Mouse (Mus musculus): ENCODE measurements around the gene Gtf2i. TPM values are rescaled to one million over a fixed set of nuclear protein-coding genes. Genes with fewer than 3 reads are reported as not detected.
"Not testable (repeated sequence)": the region's sequence is repeated elsewhere in the genome, so short reads cannot be mapped to it uniquely, and the experiment has no call there.

Gtf2i gene
- polyA plus RNA-seq, 1 experiment from 2014 or later, result 239 TPM

- Histone ChIP-seq H3K4me3 (ENCODE audit: low read depth, low read length) (no peak overlapping the region), H3K9ac (ENCODE audit: low read length) (no peak overlapping the region), H3K27ac (ENCODE audit: low read depth, low read length) (no peak overlapping the region), H3K4me2 (ENCODE audit: low read depth, low read length, severe bottlenecking) (no peak overlapping the region), H3K9me3 (ENCODE audit: control insufficient read depth, low read length) (no peaks in the 10 kb centered on the region), H3K27me3 (ENCODE audit: control insufficient read depth, insufficient read depth, low read length) (no peaks in the 10 kb centered on the region), H3K4me1 (replicated peaks; ENCODE audit: control insufficient read depth, insufficient read depth, low read length) (0 out of 2 replicates have a peak, but pooled peaks cover 3% of the 10 kb centered on the region), H3K36me3 (ENCODE audit: control insufficient read depth, insufficient read depth, low read length) (no peaks in the 10 kb centered on the region)
- DNase-seq (ENCODE audit: low spot score) (no peak), ATAC-seq (replicated peaks; ENCODE audit: low FRiP score) (no peak)
- WGBS, result 89% methylated on average over 8 of the region's 8 CpGs
Observed at GRCm38 (mm10) chr5:134344076-134344475, 29.5 kb upstream of the Gtf2i start.

DNA sequence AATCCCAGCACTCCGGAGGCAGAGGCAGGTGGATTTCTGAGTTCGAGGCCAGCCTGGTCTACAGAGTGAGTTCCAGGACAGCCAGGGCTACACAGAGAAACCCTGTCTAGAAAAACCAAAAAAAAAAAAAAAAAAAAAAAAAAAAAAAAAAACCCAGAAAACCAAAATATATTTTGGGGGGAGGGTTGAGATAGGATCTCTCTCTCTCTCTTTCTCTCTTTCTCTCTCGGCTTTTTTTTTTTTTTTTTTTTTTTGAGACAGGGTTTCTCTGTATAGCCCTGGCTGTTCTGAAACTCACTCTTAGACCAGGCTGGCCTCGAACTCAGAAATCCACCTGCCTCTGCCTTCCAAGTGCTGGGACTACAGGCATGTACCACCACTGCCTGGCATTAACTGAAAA lies 29.0 kb upstream of the Gtf2i start:
- WGBS, result 93% methylated on average over 3 of the region's 4 CpGs
- not testable (repeated sequence) for H3K4me2 ChIP-seq (ENCODE audit: low read depth, low read length, severe bottlenecking); H3K9me3 ChIP-seq (ENCODE audit: control insufficient read depth, low read length); H3K9ac ChIP-seq (ENCODE audit: low read length); DNase-seq (ENCODE audit: low spot score); H3K27ac ChIP-seq (ENCODE audit: low read depth, low read length); H3K27me3 ChIP-seq (ENCODE audit: control insufficient read depth, insufficient read depth, low read length); H3K4me1 ChIP-seq (replicated peaks; ENCODE audit: control insufficient read depth, insufficient read depth, low read length); H3K4me3 ChIP-seq (ENCODE audit: low read depth, low read length); H3K36me3 ChIP-seq (ENCODE audit: control insufficient read depth, insufficient read depth, low read length); ATAC-seq (replicated peaks; ENCODE audit: low FRiP score)

DNA sequence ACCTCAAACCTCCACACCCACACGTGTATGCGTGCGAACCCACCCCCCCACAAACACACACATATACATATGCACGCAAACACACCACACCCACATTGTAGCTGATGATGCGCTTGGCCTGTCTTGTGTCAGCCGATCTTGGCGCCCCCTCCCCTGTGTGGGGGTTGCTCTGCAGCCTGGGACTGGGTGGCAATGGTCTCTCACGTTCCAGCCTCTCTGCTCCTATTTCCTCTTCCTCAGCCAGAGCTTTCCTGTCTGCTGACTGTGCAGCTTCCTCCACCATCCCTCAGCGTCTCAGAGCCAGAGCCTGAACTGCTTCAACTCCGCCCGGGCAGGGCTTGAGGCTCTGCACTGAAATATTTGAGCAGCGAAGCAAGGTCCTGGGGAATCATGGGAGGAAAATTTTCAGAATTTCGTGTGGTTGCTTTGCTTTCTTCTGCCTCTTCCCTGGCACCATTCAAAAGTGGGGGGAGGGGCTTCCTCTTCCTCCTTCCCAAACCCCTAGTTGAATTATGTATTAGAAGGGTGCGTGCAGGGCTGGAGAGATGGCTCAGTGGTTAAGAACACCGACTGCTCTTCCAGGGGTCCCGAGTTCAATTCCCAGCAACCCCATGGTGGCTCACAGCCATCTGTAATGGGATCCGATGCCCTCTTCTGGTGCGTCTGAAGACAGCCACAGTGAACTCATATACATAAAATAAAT lies 28.1 kb upstream of the Gtf2i start:
- H3K27me3 ChIP-seq (ENCODE audit: control insufficient read depth, insufficient read depth, low read length), result no peaks in the 10 kb centered on the region
- DNase-seq (ENCODE audit: low spot score) (no peak), ATAC-seq (replicated peaks; ENCODE audit: low FRiP score) (no peak)
- no peak overlapping the region for H3K4me2 ChIP-seq (ENCODE audit: low read depth, low read length, severe bottlenecking)
- H3K9ac ChIP-seq (ENCODE audit: low read length), result no peak overlapping the region
- 88% methylated on average over 18 of the region's 18 CpGs for WGBS
- 0 out of 2 replicates have a peak, but pooled peaks cover 3% of the 10 kb centered on the region for H3K4me1 ChIP-seq (replicated peaks; ENCODE audit: control insufficient read depth, insufficient read depth, low read length)
- no peaks in the 10 kb centered on the region for H3K36me3 ChIP-seq (ENCODE audit: control insufficient read depth, insufficient read depth, low read length)
- H3K9me3 ChIP-seq (ENCODE audit: control insufficient read depth, low read length), result no peaks in the 10 kb centered on the region
- H3K27ac ChIP-seq (ENCODE audit: low read depth, low read length), result no peak overlapping the region
- H3K4me3 ChIP-seq (ENCODE audit: low read depth, low read length), result no peak overlapping the region

- Histone ChIP-seq H3K9me3 (ENCODE audit: control insufficient read depth, low read length) (no peaks in the 10 kb centered on the region), H3K27me3 (ENCODE audit: control insufficient read depth, insufficient read depth, low read length) (no peaks in the 10 kb centered on the region), H3K4me2 (ENCODE audit: low read depth, low read length, severe bottlenecking) (no peak overlapping the region), H3K27ac (ENCODE audit: low read depth, low read length) (no peak overlapping the region), H3K4me1 (replicated peaks; ENCODE audit: control insufficient read depth, insufficient read depth, low read length) (0 out of 2 replicates have a peak, but pooled peaks cover 3% of the 10 kb centered on the region), H3K4me3 (ENCODE audit: low read depth, low read length) (no peak overlapping the region), H3K9ac (ENCODE audit: low read length) (no peak overlapping the region), H3K36me3 (ENCODE audit: control insufficient read depth, insufficient read depth, low read length) (no peaks in the 10 kb centered on the region)
- DNase-seq (ENCODE audit: low spot score), result no peak
- 91% methylated on average over 5 of the region's 5 CpGs for WGBS
- no peak for ATAC-seq (replicated peaks; ENCODE audit: low FRiP score)
Observed at GRCm38 (mm10) chr5:134341721-134342120, 27.2 kb upstream of the Gtf2i start.

DNA sequence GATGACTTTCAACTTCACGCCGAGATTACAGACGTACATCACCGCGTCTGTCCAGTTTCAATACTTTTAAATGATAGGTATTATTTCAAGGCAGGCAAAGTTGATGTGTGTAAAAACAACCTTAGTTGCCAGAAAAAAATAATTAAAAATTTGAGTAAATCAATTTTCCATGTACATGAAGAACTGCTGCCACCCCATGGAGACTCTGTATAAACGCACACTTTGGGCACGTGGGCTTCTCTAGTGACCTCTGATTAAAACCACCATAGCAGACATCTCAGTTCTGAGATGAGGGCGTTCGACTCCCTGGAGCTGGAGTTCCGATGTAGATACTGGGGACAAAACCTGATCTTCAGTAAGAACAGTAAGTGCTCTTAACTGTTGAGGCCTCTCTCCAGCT lies 26.8 kb upstream of the Gtf2i start:
- WGBS, result 75% methylated on average over 10 of the region's 10 CpGs
- Histone ChIP-seq H3K9me3 (ENCODE audit: control insufficient read depth, low read length) (no peaks in the 10 kb centered on the region), H3K4me3 (ENCODE audit: low read depth, low read length) (no peak overlapping the region), H3K36me3 (ENCODE audit: control insufficient read depth, insufficient read depth, low read length) (no peaks in the 10 kb centered on the region), H3K4me1 (replicated peaks; ENCODE audit: control insufficient read depth, insufficient read depth, low read length) (0 out of 2 replicates have a peak, but pooled peaks cover 3% of the 10 kb centered on the region), H3K9ac (ENCODE audit: low read length) (no peak overlapping the region), H3K27me3 (ENCODE audit: control insufficient read depth, insufficient read depth, low read length) (no peaks in the 10 kb centered on the region), H3K4me2 (ENCODE audit: low read depth, low read length, severe bottlenecking) (no peak overlapping the region), H3K27ac (ENCODE audit: low read depth, low read length) (no peak overlapping the region)
- ATAC-seq (replicated peaks; ENCODE audit: low FRiP score) (no peak), DNase-seq (ENCODE audit: low spot score) (no peak)

DNA sequence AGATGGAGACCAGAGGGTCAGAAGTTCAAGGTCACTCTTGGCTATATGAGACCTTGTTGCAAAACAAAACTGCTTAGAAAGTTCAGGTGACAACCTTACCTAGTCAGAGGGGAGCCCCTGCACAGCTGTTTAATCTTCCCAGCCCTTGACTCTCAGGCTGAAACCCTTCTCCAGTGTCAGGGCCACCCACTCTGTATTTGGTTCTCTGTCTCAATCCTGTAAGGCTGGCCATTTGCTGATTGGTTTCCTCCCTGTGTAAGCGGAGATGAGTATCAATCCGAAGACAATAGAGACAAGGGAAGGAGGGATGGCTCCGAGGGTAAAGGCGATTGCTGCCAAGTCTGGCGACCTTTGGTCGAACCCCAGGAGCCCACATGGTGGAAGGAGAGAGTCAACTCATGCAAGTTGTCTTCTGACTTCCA lies 25.6 kb upstream of the Gtf2i start:
- WGBS, result 28% methylated on average over 6 of the region's 6 CpGs
- ATAC-seq (replicated peaks; ENCODE audit: low FRiP score) (no peak), DNase-seq (ENCODE audit: low spot score) (no peak)
- H3K4me1 ChIP-seq (replicated peaks; ENCODE audit: control insufficient read depth, insufficient read depth, low read length), result 0 out of 2 replicates have a peak, but pooled peaks cover 3% of the 10 kb centered on the region
- H3K4me2 ChIP-seq (ENCODE audit: low read depth, low read length, severe bottlenecking), result no peak overlapping the region
- H3K27ac ChIP-seq (ENCODE audit: low read depth, low read length), result no peak overlapping the region
- H3K36me3 ChIP-seq (ENCODE audit: control insufficient read depth, insufficient read depth, low read length), result no peaks in the 10 kb centered on the region
- H3K9me3 ChIP-seq (ENCODE audit: control insufficient read depth, low read length), result no peaks in the 10 kb centered on the region
- no peak overlapping the region for H3K4me3 ChIP-seq (ENCODE audit: low read depth, low read length)
- no peaks in the 10 kb centered on the region for H3K27me3 ChIP-seq (ENCODE audit: control insufficient read depth, insufficient read depth, low read length)
- H3K9ac ChIP-seq (ENCODE audit: low read length), result no peak overlapping the region

DNA sequence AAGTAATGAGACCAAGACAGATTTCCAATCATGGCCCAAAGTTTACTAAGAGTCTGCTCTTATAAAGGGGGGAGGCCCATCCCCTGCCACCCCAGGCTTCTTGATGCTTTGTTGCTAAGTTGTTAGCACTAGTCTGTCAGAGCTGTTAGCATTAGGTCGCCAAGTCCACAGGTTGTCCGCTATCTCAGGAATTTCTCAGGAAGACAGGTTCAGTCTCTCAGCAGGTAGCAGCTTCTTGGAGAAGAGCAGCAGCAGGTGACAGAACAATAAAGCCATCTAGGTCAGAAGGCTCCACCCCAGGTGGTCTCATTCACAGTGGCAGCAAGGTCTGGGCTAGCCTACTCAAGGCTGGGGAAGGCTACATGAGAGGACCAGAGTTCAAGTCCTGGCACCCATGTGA lies 22.5 kb upstream of the Gtf2i start:
- not testable (repeated sequence) for ATAC-seq (replicated peaks; ENCODE audit: low FRiP score); DNase-seq (ENCODE audit: low spot score); H3K9ac ChIP-seq (ENCODE audit: low read length); H3K4me2 ChIP-seq (ENCODE audit: low read depth, low read length, severe bottlenecking); H3K27me3 ChIP-seq (ENCODE audit: control insufficient read depth, insufficient read depth, low read length); H3K9me3 ChIP-seq (ENCODE audit: control insufficient read depth, low read length); H3K27ac ChIP-seq (ENCODE audit: low read depth, low read length); H3K4me3 ChIP-seq (ENCODE audit: low read depth, low read length); H3K36me3 ChIP-seq (ENCODE audit: control insufficient read depth, insufficient read depth, low read length); H3K4me1 ChIP-seq (replicated peaks; ENCODE audit: control insufficient read depth, insufficient read depth, low read length)
- WGBS, result 86% methylated on average over 2 of the region's 2 CpGs

DNA sequence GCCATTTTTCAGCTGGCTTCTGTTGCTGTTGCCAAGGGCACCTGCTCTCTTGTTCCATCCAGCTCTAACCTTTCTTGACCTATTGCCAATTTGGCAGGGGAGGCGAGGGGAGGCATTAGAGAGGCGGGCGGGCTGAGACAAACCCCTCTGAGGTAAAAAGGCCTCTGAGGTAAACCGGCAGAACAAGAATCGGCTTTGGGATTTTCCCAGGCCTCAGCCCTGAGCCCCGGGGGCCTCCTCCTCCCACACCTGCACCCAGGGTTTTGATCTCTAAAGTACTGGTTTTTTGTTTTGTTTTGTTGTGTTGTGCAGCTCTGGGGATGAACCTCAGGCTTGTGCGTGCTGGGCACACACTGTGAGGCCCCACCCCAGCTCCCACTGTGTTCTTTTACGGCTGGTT lies 18.2 kb upstream of the Gtf2i start:
- no peak for DNase-seq (ENCODE audit: low spot score)
- Histone ChIP-seq H3K4me1 (replicated peaks; ENCODE audit: control insufficient read depth, insufficient read depth, low read length) (0 out of 2 replicates have a peak, but pooled peaks cover 2% of the 10 kb centered on the region), H3K4me3 (ENCODE audit: low read depth, low read length) (no peak overlapping the region), H3K9me3 (ENCODE audit: control insufficient read depth, low read length) (no peaks in the 10 kb centered on the region), H3K27ac (ENCODE audit: low read depth, low read length) (no peak overlapping the region), H3K36me3 (ENCODE audit: control insufficient read depth, insufficient read depth, low read length) (no peaks in the 10 kb centered on the region), H3K9ac (ENCODE audit: low read length) (no peak overlapping the region), H3K27me3 (ENCODE audit: control insufficient read depth, insufficient read depth, low read length) (no peaks in the 10 kb centered on the region), H3K4me2 (ENCODE audit: low read depth, low read length, severe bottlenecking) (no peak overlapping the region)
- ATAC-seq (replicated peaks; ENCODE audit: low FRiP score), result no peak
- WGBS, result 26% methylated on average over 8 of the region's 8 CpGs

GRCm38 (mm10) chr5:134330082-134330481 lies 15.5 kb upstream of the Gtf2i start:
- Histone ChIP-seq H3K9me3 (ENCODE audit: control insufficient read depth, low read length) (no peaks in the 10 kb centered on the region), H3K36me3 (ENCODE audit: control insufficient read depth, insufficient read depth, low read length) (no peaks in the 10 kb centered on the region), H3K9ac (ENCODE audit: low read length) (no peak overlapping the region), H3K4me3 (ENCODE audit: low read depth, low read length) (no peak overlapping the region), H3K4me1 (replicated peaks; ENCODE audit: control insufficient read depth, insufficient read depth, low read length) (0 out of 2 replicates have a peak, but pooled peaks cover 2% of the 10 kb centered on the region), H3K4me2 (ENCODE audit: low read depth, low read length, severe bottlenecking) (no peak overlapping the region), H3K27ac (ENCODE audit: low read depth, low read length) (no peak overlapping the region), H3K27me3 (ENCODE audit: control insufficient read depth, insufficient read depth, low read length) (no peaks in the 10 kb centered on the region)
- 86% methylated on average over 2 of the region's 2 CpGs for WGBS
- DNase-seq (ENCODE audit: low spot score) (no peak), ATAC-seq (replicated peaks; ENCODE audit: low FRiP score) (no peak)

Measured in forebrain, embryonic 11.5 days (tissue).